Mouse (Mus musculus): Measurements from ENCODE around the gene Rin3. TPM values are rescaled to one million over a fixed set of nuclear protein-coding genes. Genes with fewer than 3 reads are reported as not detected.

Gene Rin3
- polyA plus RNA-seq, 1 experiment from 2014 or later: 3.5 TPM

DNA sequence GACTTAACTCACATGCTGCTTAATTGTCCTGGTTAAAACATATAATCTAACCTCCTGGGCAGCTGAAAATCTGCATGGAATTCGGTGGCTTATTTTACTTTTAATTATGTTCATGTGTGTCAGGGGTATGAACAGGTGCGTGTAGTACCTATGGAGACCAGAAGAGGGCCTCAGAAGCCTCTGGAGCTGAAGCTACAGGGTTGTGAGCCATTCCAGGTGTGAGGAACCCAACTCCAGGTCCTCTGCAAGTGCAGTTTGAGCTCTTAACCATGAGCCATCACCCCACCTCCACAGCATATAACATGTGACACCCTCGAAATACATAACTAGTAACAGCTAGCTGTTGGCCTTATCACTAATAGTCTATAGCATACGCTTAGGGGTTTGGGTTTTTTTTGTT is 109.1 kb downstream of the Rin3 start:
- DNase-seq (ENCODE audit: low spot score): peak; percentile 59
- H3K4me1 ChIP-seq (ENCODE audit: control insufficient read depth, insufficient read depth, low read length): no peaks in the 10 kb centered on the region
- H3K36me3 ChIP-seq (replicated peaks; ENCODE audit: control insufficient read depth, insufficient read depth, low read depth, low read length): no peaks in the 10 kb centered on the region
- H3K27me3 ChIP-seq (ENCODE audit: control insufficient read depth, insufficient read depth, low read length): no peaks in the 10 kb centered on the region
- 63% methylated on average over 4 of the region's 4 CpGs for WGBS
- H3K4me3 ChIP-seq (ENCODE audit: low read depth, low read length): no peak overlapping the region
- no peak overlapping the region for H3K4me2 ChIP-seq (ENCODE audit: low read depth, low read length)
- H3K9me3 ChIP-seq (replicated peaks; ENCODE audit: control insufficient read depth, low read length): no peaks in the 10 kb centered on the region
- H3K27ac ChIP-seq (replicated peaks; ENCODE audit: low read depth, low read length): no peak overlapping the region
- no peak overlapping the region for H3K9ac ChIP-seq (replicated peaks; ENCODE audit: low read length)
- no peak for ATAC-seq (replicated peaks; ENCODE audit: insufficient number of reproducible peaks, low FRiP score, low TSS enrichment, low read depth)

- H3K9ac ChIP-seq (replicated peaks; ENCODE audit: low read length): no peak overlapping the region
- no peak overlapping the region for H3K4me3 ChIP-seq (ENCODE audit: low read depth, low read length)
- DNase-seq (ENCODE audit: low spot score) (no peak), ATAC-seq (replicated peaks; ENCODE audit: insufficient number of reproducible peaks, low FRiP score, low TSS enrichment, low read depth) (no peak)
- no peaks in the 10 kb centered on the region for H3K36me3 ChIP-seq (replicated peaks; ENCODE audit: control insufficient read depth, insufficient read depth, low read depth, low read length)
- 93% methylated on average over 7 of the region's 7 CpGs for WGBS
- no peaks in the 10 kb centered on the region for H3K4me1 ChIP-seq (ENCODE audit: control insufficient read depth, insufficient read depth, low read length)
- H3K27me3 ChIP-seq (ENCODE audit: control insufficient read depth, insufficient read depth, low read length): no peaks in the 10 kb centered on the region
- no peak overlapping the region for H3K27ac ChIP-seq (replicated peaks; ENCODE audit: low read depth, low read length)
- no peak overlapping the region for H3K4me2 ChIP-seq (ENCODE audit: low read depth, low read length)
- no peaks in the 10 kb centered on the region for H3K9me3 ChIP-seq (replicated peaks; ENCODE audit: control insufficient read depth, low read length)
Observed at GRCm38 (mm10) chr12:102394496-102394895, 111.6 kb downstream of the Rin3 start.

DNA sequence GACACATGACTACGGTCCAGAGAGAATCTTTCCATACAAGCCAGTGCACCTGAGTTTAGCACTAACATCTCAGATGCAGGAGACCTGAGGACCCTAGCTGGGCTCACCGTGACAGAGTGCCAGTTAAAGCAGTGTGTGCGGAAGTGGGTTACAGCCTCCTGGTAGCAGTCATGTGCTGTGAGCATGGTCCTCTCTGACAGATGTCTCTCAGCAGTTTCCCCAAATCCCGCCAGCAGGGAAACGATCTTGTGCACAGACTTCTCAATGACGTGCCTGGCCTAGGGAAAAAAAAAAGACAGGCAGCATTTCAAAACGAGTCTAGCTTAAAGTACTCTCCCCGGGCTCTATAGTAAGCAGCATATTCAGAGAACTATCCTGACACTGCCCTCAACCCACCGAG is 112.7 kb downstream of the Rin3 start:
- ATAC-seq (replicated peaks; ENCODE audit: insufficient number of reproducible peaks, low FRiP score, low TSS enrichment, low read depth) (no peak), DNase-seq (ENCODE audit: low spot score) (no peak)
- Histone ChIP-seq H3K27me3 (ENCODE audit: control insufficient read depth, insufficient read depth, low read length) (no peaks in the 10 kb centered on the region), H3K4me2 (ENCODE audit: low read depth, low read length) (no peak overlapping the region), H3K4me3 (ENCODE audit: low read depth, low read length) (no peak overlapping the region), H3K36me3 (replicated peaks; ENCODE audit: control insufficient read depth, insufficient read depth, low read depth, low read length) (no peaks in the 10 kb centered on the region), H3K4me1 (ENCODE audit: control insufficient read depth, insufficient read depth, low read length) (no peaks in the 10 kb centered on the region), H3K9me3 (replicated peaks; ENCODE audit: control insufficient read depth, low read length) (no peaks in the 10 kb centered on the region), H3K27ac (replicated peaks; ENCODE audit: low read depth, low read length) (no peak overlapping the region), H3K9ac (replicated peaks; ENCODE audit: low read length) (no peak overlapping the region)
- 75% methylated on average over 9 of the region's 9 CpGs for WGBS

- 0 out of 2 replicates have a peak, but pooled peaks have one; percentile 34 for ATAC-seq (replicated peaks; ENCODE audit: insufficient number of reproducible peaks, low FRiP score, low TSS enrichment, low read depth)
Observed at GRCm38 (mm10) chr12:102395998-102396991, 113.4 kb downstream of the Rin3 start.

GRCm38 (mm10) chr12:102398588-102398987 is 115.7 kb downstream of the Rin3 start:
- no peaks in the 10 kb centered on the region for H3K9me3 ChIP-seq (replicated peaks; ENCODE audit: control insufficient read depth, low read length)
- no peak for DNase-seq (ENCODE audit: low spot score)

More at GRCm38 (mm10) chr12:102395998-102396991, 113.4 kb downstream of the Rin3 start:
- no peaks in the 10 kb centered on the region for H3K36me3 ChIP-seq (replicated peaks; ENCODE audit: control insufficient read depth, insufficient read depth, low read depth, low read length)
- H3K9ac ChIP-seq (replicated peaks; ENCODE audit: low read length): no peak overlapping the region
- H3K9me3 ChIP-seq (replicated peaks; ENCODE audit: control insufficient read depth, low read length): no peaks in the 10 kb centered on the region
- H3K4me3 ChIP-seq (ENCODE audit: low read depth, low read length): no peak overlapping the region
- 49% methylated on average over 19 of the region's 19 CpGs for WGBS
- no peak overlapping the region for H3K27ac ChIP-seq (replicated peaks; ENCODE audit: low read depth, low read length)
- no peak overlapping the region for H3K4me2 ChIP-seq (ENCODE audit: low read depth, low read length)
- DNase-seq (ENCODE audit: low spot score): peak; percentile 20
- no peaks in the 10 kb centered on the region for H3K27me3 ChIP-seq (ENCODE audit: control insufficient read depth, insufficient read depth, low read length)
- H3K4me1 ChIP-seq (ENCODE audit: control insufficient read depth, insufficient read depth, low read length): no peaks in the 10 kb centered on the region

GRCm38 (mm10) chr12:102413171-102413570 is 130.3 kb downstream of the Rin3 start:
- H3K36me3 ChIP-seq (replicated peaks; ENCODE audit: control insufficient read depth, insufficient read depth, low read depth, low read length): no peaks in the 10 kb centered on the region
- no peak overlapping the region for H3K27ac ChIP-seq (replicated peaks; ENCODE audit: low read depth, low read length)
- DNase-seq (ENCODE audit: low spot score) (no peak), ATAC-seq (replicated peaks; ENCODE audit: insufficient number of reproducible peaks, low FRiP score, low TSS enrichment, low read depth) (no peak)
- WGBS: 92% methylated on average over 13 of the region's 13 CpGs
- H3K4me1 ChIP-seq (ENCODE audit: control insufficient read depth, insufficient read depth, low read length): no peaks in the 10 kb centered on the region
- no peaks in the 10 kb centered on the region for H3K27me3 ChIP-seq (ENCODE audit: control insufficient read depth, insufficient read depth, low read length)
- no peak overlapping the region for H3K9ac ChIP-seq (replicated peaks; ENCODE audit: low read length)
- H3K4me2 ChIP-seq (ENCODE audit: low read depth, low read length): no peak overlapping the region
- no peak overlapping the region for H3K4me3 ChIP-seq (ENCODE audit: low read depth, low read length)
- no peaks in the 10 kb centered on the region for H3K9me3 ChIP-seq (replicated peaks; ENCODE audit: control insufficient read depth, low read length)

More at GRCm38 (mm10) chr12:102398588-102398987, 115.7 kb downstream of the Rin3 start:
- Histone ChIP-seq H3K36me3 (replicated peaks; ENCODE audit: control insufficient read depth, insufficient read depth, low read depth, low read length) (no peaks in the 10 kb centered on the region), H3K4me2 (ENCODE audit: low read depth, low read length) (no peak overlapping the region), H3K27me3 (ENCODE audit: control insufficient read depth, insufficient read depth, low read length) (no peaks in the 10 kb centered on the region), H3K4me3 (ENCODE audit: low read depth, low read length) (no peak overlapping the region), H3K27ac (replicated peaks; ENCODE audit: low read depth, low read length) (no peak overlapping the region), H3K4me1 (ENCODE audit: control insufficient read depth, insufficient read depth, low read length) (no peaks in the 10 kb centered on the region), H3K9ac (replicated peaks; ENCODE audit: low read length) (no peak overlapping the region)
- ATAC-seq (replicated peaks; ENCODE audit: insufficient number of reproducible peaks, low FRiP score, low TSS enrichment, low read depth): no peak
- WGBS: 89% methylated on average over 4 of the region's 4 CpGs

DNA sequence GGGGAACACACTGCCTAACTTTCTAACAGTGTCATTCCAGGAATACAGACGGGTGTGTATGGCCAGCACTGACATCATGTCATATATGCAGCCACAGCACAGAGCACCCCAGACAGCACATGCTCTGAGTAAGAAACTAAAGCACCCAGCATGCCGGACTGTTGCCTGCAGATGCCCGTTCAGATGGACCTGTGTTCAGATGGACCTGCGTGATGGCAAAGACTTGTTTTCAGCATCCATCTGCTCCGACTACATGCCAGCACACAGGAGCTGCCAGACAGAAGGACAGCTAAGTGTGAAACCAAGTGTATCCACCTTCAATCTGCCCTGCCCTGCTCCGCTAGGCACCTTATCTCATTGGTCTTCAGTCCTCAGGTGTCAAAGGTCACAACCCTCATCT is 131.8 kb downstream of the Rin3 start:
- WGBS: 84% methylated on average over 6 of the region's 6 CpGs
- H3K4me1 ChIP-seq (ENCODE audit: control insufficient read depth, insufficient read depth, low read length): no peaks in the 10 kb centered on the region

GRCm38 (mm10) chr12:102416391-102416837 is 133.6 kb downstream of the Rin3 start:
- no peak overlapping the region for H3K27ac ChIP-seq (replicated peaks; ENCODE audit: low read depth, low read length)

More for the DNA sequence above, 131.8 kb downstream of the Rin3 start:
- ATAC-seq (replicated peaks; ENCODE audit: insufficient number of reproducible peaks, low FRiP score, low TSS enrichment, low read depth): no peak
- H3K27ac ChIP-seq (replicated peaks; ENCODE audit: low read depth, low read length): no peak overlapping the region
- no peak overlapping the region for H3K4me2 ChIP-seq (ENCODE audit: low read depth, low read length)
- no peaks in the 10 kb centered on the region for H3K36me3 ChIP-seq (replicated peaks; ENCODE audit: control insufficient read depth, insufficient read depth, low read depth, low read length)
- no peaks in the 10 kb centered on the region for H3K27me3 ChIP-seq (ENCODE audit: control insufficient read depth, insufficient read depth, low read length)
- DNase-seq (ENCODE audit: low spot score): no peak
- H3K4me3 ChIP-seq (ENCODE audit: low read depth, low read length): no peak overlapping the region
- no peaks in the 10 kb centered on the region for H3K9me3 ChIP-seq (replicated peaks; ENCODE audit: control insufficient read depth, low read length)
- H3K9ac ChIP-seq (replicated peaks; ENCODE audit: low read length): no peak overlapping the region

More at GRCm38 (mm10) chr12:102416391-102416837, 133.6 kb downstream of the Rin3 start:
- Histone ChIP-seq H3K4me3 (ENCODE audit: low read depth, low read length) (no peak overlapping the region), H3K4me2 (ENCODE audit: low read depth, low read length) (no peak overlapping the region), H3K9ac (replicated peaks; ENCODE audit: low read length) (no peak overlapping the region), H3K4me1 (ENCODE audit: control insufficient read depth, insufficient read depth, low read length) (no peaks in the 10 kb centered on the region), H3K27me3 (ENCODE audit: control insufficient read depth, insufficient read depth, low read length) (no peaks in the 10 kb centered on the region), H3K9me3 (replicated peaks; ENCODE audit: control insufficient read depth, low read length) (no peaks in the 10 kb centered on the region), H3K36me3 (replicated peaks; ENCODE audit: control insufficient read depth, insufficient read depth, low read depth, low read length) (no peaks in the 10 kb centered on the region)
- no peak for ATAC-seq (replicated peaks; ENCODE audit: insufficient number of reproducible peaks, low FRiP score, low TSS enrichment, low read depth)
- WGBS: 55% methylated on average over 7 of the region's 7 CpGs
- DNase-seq (ENCODE audit: low spot score): no peak
